Mouse (Mus musculus): ENCODE measurements around the gene Ankrd61. TPM values are rescaled to one million over a fixed set of nuclear protein-coding genes. Genes with fewer than 3 reads are reported as not detected.

Ankrd61 gene
- polyA plus RNA-seq, 1 experiment from 2014 or later: 0.32 TPM

- H3K27me3 ChIP-seq (replicated peaks): no peaks in the 10 kb centered on the region
- H3K27ac ChIP-seq: no peak overlapping the region
- peaks cover 68% of the 10 kb centered on the region for H3K36me3 ChIP-seq
- no peak overlapping the region for H3K4me3 ChIP-seq
- 89% methylated on average over 6 of the region's 6 CpGs for WGBS
- no peak for ATAC-seq (ENCODE audit: low FRiP score, low read depth)
- H3K9ac ChIP-seq: no peak overlapping the region
- H3K9me3 ChIP-seq: no peaks in the 10 kb centered on the region
- H3K4me2 ChIP-seq (replicated peaks): no peak overlapping the region
- H3K4me1 ChIP-seq: no peaks in the 10 kb centered on the region
Measured at GRCm38 (mm10) chr5:143924781-143925452, 27.4 kb upstream of the Ankrd61 start.

GRCm38 (mm10) chr5:143918120-143918519 is 20.6 kb upstream of the Ankrd61 start:
- Histone ChIP-seq H3K27ac (no peak overlapping the region), H3K4me3 (no peak overlapping the region), H3K36me3 (peaks cover 54% of the 10 kb centered on the region), H3K9me3 (no peaks in the 10 kb centered on the region), H3K4me1 (no peaks in the 10 kb centered on the region), H3K9ac (no peak overlapping the region), H3K4me2 (replicated peaks) (no peak overlapping the region), H3K27me3 (replicated peaks) (no peaks in the 10 kb centered on the region)
- no peak for ATAC-seq (ENCODE audit: low FRiP score, low read depth)
- WGBS: 92% methylated on average over 3 of the region's 3 CpGs

- no peak overlapping the region for H3K4me3 ChIP-seq
- H3K27me3 ChIP-seq (replicated peaks): no peaks in the 10 kb centered on the region
- H3K9ac ChIP-seq: no peak overlapping the region
- H3K27ac ChIP-seq: no peak overlapping the region
- no peaks in the 10 kb centered on the region for H3K9me3 ChIP-seq
- WGBS: 55% methylated on average over 5 of the region's 5 CpGs
- no peaks in the 10 kb centered on the region for H3K4me1 ChIP-seq
- ATAC-seq (ENCODE audit: low FRiP score, low read depth): no peak
- H3K4me2 ChIP-seq (replicated peaks): no peak overlapping the region
- peaks cover 50% of the 10 kb centered on the region for H3K36me3 ChIP-seq
Measured at GRCm38 (mm10) chr5:143917418-143917817, 19.9 kb upstream of the Ankrd61 start.

- ATAC-seq (ENCODE audit: low FRiP score, low read depth): no peak
- Histone ChIP-seq H3K27me3 (replicated peaks) (no peaks in the 10 kb centered on the region), H3K9ac (no peak overlapping the region), H3K9me3 (no peaks in the 10 kb centered on the region), H3K4me3 (no peak overlapping the region), H3K36me3 (peaks cover 44% of the 10 kb centered on the region), H3K4me2 (replicated peaks) (no peak overlapping the region), H3K4me1 (no peaks in the 10 kb centered on the region), H3K27ac (no peak overlapping the region)
- WGBS: 92% methylated on average over 9 of the region's 9 CpGs
Measured at GRCm38 (mm10) chr5:143916221-143916620, 18.7 kb upstream of the Ankrd61 start.

- peak within 1 kb of the TSS; percentile 77 for H3K4me2 ChIP-seq (replicated peaks)
- ATAC-seq (ENCODE audit: low FRiP score, low read depth): peak; percentile 100
Measured at GRCm38 (mm10) chr5:143909417-143910400, 12.2 kb upstream of the Ankrd61 start, which contains the start of the genes Aimp2 and Pms2. Gene Aimp2, minus strand, starts transcription at chr5:143909847. Gene Pms2, plus strand, starts transcription at chr5:143909964.

GRCm38 (mm10) chr5:143908926-143909325 is 11.4 kb upstream of the Ankrd61 start:
- 3% methylated on average over 9 of the region's 9 CpGs for WGBS
- Histone ChIP-seq H3K9me3 (no peaks in the 10 kb centered on the region), H3K4me2 (replicated peaks) (peak overlapping the region; percentile 71), H3K9ac (peak overlapping the region; percentile 59), H3K4me3 (peak overlapping the region; percentile 65), H3K36me3 (peaks cover 17% of the 10 kb centered on the region), H3K4me1 (peaks cover 23% of the 10 kb centered on the region), H3K27ac (no peak overlapping the region), H3K27me3 (replicated peaks) (no peaks in the 10 kb centered on the region)
- no peak for ATAC-seq (ENCODE audit: low FRiP score, low read depth)

More at GRCm38 (mm10) chr5:143909417-143910400, 12.2 kb upstream of the Ankrd61 start, which contains the start of the genes Aimp2 and Pms2:
- Histone ChIP-seq H3K4me1 (peaks cover 23% of the 10 kb centered on the region), H3K9me3 (no peaks in the 10 kb centered on the region), H3K9ac (peak within 1 kb of the TSS; percentile 59), H3K36me3 (peaks cover 14% of the 10 kb centered on the region), H3K4me3 (peak within 1 kb of the TSS; percentile 65), H3K27me3 (replicated peaks) (no peaks in the 10 kb centered on the region), H3K27ac (no peak within 1 kb of the TSS; the same call in 1 of the 2 replicates)
- under 1% methylated on average over 70 of the region's 70 CpGs for WGBS

- no peak overlapping the region for H3K4me3 ChIP-seq
- no peak overlapping the region for H3K4me2 ChIP-seq (replicated peaks)
- H3K36me3 ChIP-seq: peaks cover 42% of the 10 kb centered on the region
- no peak for ATAC-seq (ENCODE audit: low FRiP score, low read depth)
- H3K4me1 ChIP-seq: peaks cover 23% of the 10 kb centered on the region
- 87% methylated on average over 8 of the region's 8 CpGs for WGBS
- H3K9ac ChIP-seq: no peak overlapping the region
- no peak overlapping the region for H3K27ac ChIP-seq
- H3K9me3 ChIP-seq: no peaks in the 10 kb centered on the region
- H3K27me3 ChIP-seq (replicated peaks): no peaks in the 10 kb centered on the region
Measured at GRCm38 (mm10) chr5:143906429-143906828, 8.9 kb upstream of the Ankrd61 start.

GRCm38 (mm10) chr5:143903813-143904212 is 6.3 kb upstream of the Ankrd61 start:
- no peak overlapping the region for H3K9ac ChIP-seq
- peaks cover 12% of the 10 kb centered on the region for H3K4me1 ChIP-seq
- no peaks in the 10 kb centered on the region for H3K9me3 ChIP-seq
- H3K4me3 ChIP-seq: no peak overlapping the region
- H3K36me3 ChIP-seq: peaks cover 67% of the 10 kb centered on the region
- no peak overlapping the region for H3K27ac ChIP-seq
- WGBS: 89% methylated on average over 4 of the region's 4 CpGs
- H3K27me3 ChIP-seq (replicated peaks): no peaks in the 10 kb centered on the region
- no peak for ATAC-seq (ENCODE audit: low FRiP score, low read depth)
- no peak overlapping the region for H3K4me2 ChIP-seq (replicated peaks)

GRCm38 (mm10) chr5:143902111-143902510 is 4.6 kb upstream of the Ankrd61 start:
- ATAC-seq (ENCODE audit: low FRiP score, low read depth): no peak
- H3K4me1 ChIP-seq: no peaks in the 10 kb centered on the region
- no peak overlapping the region for H3K27ac ChIP-seq
- H3K9me3 ChIP-seq: no peaks in the 10 kb centered on the region
- no peaks in the 10 kb centered on the region for H3K27me3 ChIP-seq (replicated peaks)
- H3K4me3 ChIP-seq: no peak overlapping the region
- WGBS: 93% methylated on average over 3 of the region's 3 CpGs
- no peak overlapping the region for H3K4me2 ChIP-seq (replicated peaks)
- peaks cover 84% of the 10 kb centered on the region for H3K36me3 ChIP-seq
- H3K9ac ChIP-seq: no peak overlapping the region

GRCm38 (mm10) chr5:143893396-143893795 is 4.1 kb downstream of the Ankrd61 start:
- Histone ChIP-seq H3K9ac (no peak overlapping the region), H3K27ac (no peak overlapping the region), H3K4me1 (no peaks in the 10 kb centered on the region), H3K9me3 (no peaks in the 10 kb centered on the region), H3K27me3 (replicated peaks) (no peaks in the 10 kb centered on the region), H3K4me2 (replicated peaks) (no peak overlapping the region), H3K36me3 (peaks cover 76% of the 10 kb centered on the region), H3K4me3 (no peak overlapping the region)
- WGBS: 89% methylated on average over 5 of the region's 5 CpGs
- no peak for ATAC-seq (ENCODE audit: low FRiP score, low read depth)

- no peak for ATAC-seq (ENCODE audit: low FRiP score, low read depth)
- H3K27ac ChIP-seq: no peak overlapping the region
- H3K36me3 ChIP-seq: peaks cover 74% of the 10 kb centered on the region
- 79% methylated on average over 9 of the region's 9 CpGs for WGBS
- H3K4me3 ChIP-seq: no peak overlapping the region
- no peak overlapping the region for H3K4me2 ChIP-seq (replicated peaks)
- no peaks in the 10 kb centered on the region for H3K9me3 ChIP-seq
- H3K27me3 ChIP-seq (replicated peaks): no peaks in the 10 kb centered on the region
- H3K4me1 ChIP-seq: no peaks in the 10 kb centered on the region
- no peak overlapping the region for H3K9ac ChIP-seq
Measured at GRCm38 (mm10) chr5:143892255-143892886, 5.1 kb downstream of the Ankrd61 start.

- Histone ChIP-seq H3K9ac (no peak overlapping the region), H3K4me1 (no peaks in the 10 kb centered on the region), H3K27ac (no peak overlapping the region), H3K4me2 (replicated peaks) (no peak overlapping the region), H3K36me3 (peaks cover 78% of the 10 kb centered on the region), H3K4me3 (no peak overlapping the region), H3K27me3 (replicated peaks) (no peaks in the 10 kb centered on the region), H3K9me3 (no peaks in the 10 kb centered on the region)
- 90% methylated on average over 6 of the region's 6 CpGs for WGBS
- no peak for ATAC-seq (ENCODE audit: low FRiP score, low read depth)
Measured at GRCm38 (mm10) chr5:143890741-143891140, 6.7 kb downstream of the Ankrd61 start.

All from neural tube, embryonic 12.5 days (tissue).